Mouse (Mus musculus): ENCODE measurements around the gene Bbip1. TPM values are rescaled to one million over a fixed set of nuclear protein-coding genes. Genes with fewer than 3 reads are reported as not detected.

The Bbip1 gene
- polyA plus RNA-seq, 1 experiment from 2014 or later, result 46.7 TPM

DNA sequence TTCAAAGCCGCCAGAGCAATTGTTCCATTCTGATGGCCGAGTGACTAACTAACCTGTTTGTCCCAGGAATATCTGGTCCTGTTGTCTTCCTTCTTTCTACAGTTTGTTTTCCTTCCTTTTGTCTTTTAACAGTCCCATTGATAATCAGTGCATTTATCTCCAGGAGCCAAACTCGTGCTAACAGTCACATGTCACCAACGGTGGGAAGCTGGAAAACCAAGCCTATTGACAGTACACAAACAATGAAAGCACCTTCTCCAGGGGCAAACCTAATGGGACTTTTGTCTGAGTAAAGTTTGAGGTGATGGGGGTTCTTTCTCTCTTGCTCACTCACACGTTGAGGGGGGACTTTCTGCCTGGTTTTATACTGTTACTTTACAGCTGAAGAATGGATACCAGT lies 54.2 kb downstream of the Bbip1 start:
- Histone ChIP-seq H3K36me3 (ENCODE audit: insufficient read depth, low read length) (no peaks in the 10 kb centered on the region), H3K9ac (replicated peaks; ENCODE audit: low read depth) (no peak overlapping the region), H3K4me2 (replicated peaks; ENCODE audit: low read depth, low read length) (no peak overlapping the region), H3K27me3 (replicated peaks; ENCODE audit: insufficient read depth, low read length) (no peaks in the 10 kb centered on the region), H3K9me3 (ENCODE audit: low read length) (no peaks in the 10 kb centered on the region), H3K27ac (ENCODE audit: low read length) (no peak overlapping the region), H3K4me1 (ENCODE audit: insufficient read depth, low read depth, low read length) (peaks cover 13% of the 10 kb centered on the region; the same call in 1 of the 2 replicates), H3K4me3 (ENCODE audit: low read depth, low read length) (no peak overlapping the region)
- no peak for DNase-seq (ENCODE audit: low spot score)
- ATAC-seq, result no peak
- 49% methylated on average over 5 of the region's 5 CpGs for WGBS
- no peak for TF ChIP-seq EP300 (IDR thresholded peaks at IDR 0.05)

DNA sequence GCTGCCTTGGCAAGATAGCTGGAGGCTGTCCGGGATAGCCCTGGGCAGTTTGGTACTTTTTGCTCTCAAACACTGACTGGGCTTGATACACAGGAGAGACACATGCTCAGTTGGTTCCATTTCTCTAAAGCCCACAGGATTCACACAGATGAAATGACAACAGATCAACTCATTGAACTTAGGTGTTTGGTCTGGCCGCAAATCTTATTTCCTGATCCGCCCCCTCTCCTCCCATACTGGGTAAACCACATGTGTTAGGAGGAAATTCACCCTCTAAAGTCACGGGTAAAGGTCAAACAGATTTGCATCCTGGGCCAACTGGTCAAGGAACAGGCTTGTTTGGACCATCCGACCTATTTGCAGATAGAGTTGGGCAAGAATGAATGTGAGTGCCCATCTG lies 54.9 kb downstream of the Bbip1 start:
- ATAC-seq (no peak), DNase-seq (ENCODE audit: low spot score) (no peak)
- H3K36me3 ChIP-seq (ENCODE audit: insufficient read depth, low read length), result no peaks in the 10 kb centered on the region
- no peak overlapping the region for H3K4me2 ChIP-seq (replicated peaks; ENCODE audit: low read depth, low read length)
- no peak overlapping the region for H3K27ac ChIP-seq (ENCODE audit: low read length)
- peaks cover 9% of the 10 kb centered on the region; the same call in 1 of the 2 replicates for H3K4me1 ChIP-seq (ENCODE audit: insufficient read depth, low read depth, low read length)
- no peak for TF ChIP-seq EP300 (IDR thresholded peaks at IDR 0.05)
- TF ChIP-seq CTCF (IDR thresholded peaks at IDR 0.05), result no peak
- H3K9me3 ChIP-seq (ENCODE audit: low read length), result no peaks in the 10 kb centered on the region
- no peak overlapping the region for H3K4me3 ChIP-seq (ENCODE audit: low read depth, low read length)
- H3K9ac ChIP-seq (replicated peaks; ENCODE audit: low read depth), result no peak overlapping the region
- H3K27me3 ChIP-seq (replicated peaks; ENCODE audit: insufficient read depth, low read length), result no peaks in the 10 kb centered on the region
- 69% methylated on average over 5 of the region's 5 CpGs for WGBS

DNA sequence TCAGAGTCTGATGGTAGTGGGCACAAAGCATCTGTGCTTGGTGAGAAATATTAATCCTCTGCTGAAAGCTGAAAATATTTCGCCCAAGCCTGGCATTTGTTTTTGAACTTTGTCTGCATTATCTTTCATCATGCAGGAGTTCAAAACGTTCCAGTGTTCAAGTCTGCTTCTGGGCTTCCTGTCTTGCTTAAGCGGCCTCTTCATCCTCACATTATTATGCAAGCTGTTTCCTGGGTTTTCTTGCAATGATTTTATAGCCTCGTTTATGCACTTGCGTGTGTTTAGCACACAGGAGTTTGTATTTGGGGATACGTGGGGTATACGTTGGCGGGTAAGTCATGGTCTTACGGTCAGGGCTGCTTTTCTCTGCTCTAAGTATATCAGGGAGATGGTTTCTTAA lies 56.1 kb downstream of the Bbip1 start:
- no peak overlapping the region for H3K4me3 ChIP-seq (ENCODE audit: low read depth, low read length)
- TF ChIP-seq EP300 (IDR thresholded peaks at IDR 0.05) (no peak), CTCF (IDR thresholded peaks at IDR 0.05) (no peak)
- DNase-seq (ENCODE audit: low spot score) (no peak), ATAC-seq (no peak)
- H3K4me2 ChIP-seq (replicated peaks; ENCODE audit: low read depth, low read length), result no peak overlapping the region
- H3K27me3 ChIP-seq (replicated peaks; ENCODE audit: insufficient read depth, low read length), result no peaks in the 10 kb centered on the region
- 68% methylated on average over 9 of the region's 9 CpGs for WGBS
- H3K9ac ChIP-seq (replicated peaks; ENCODE audit: low read depth), result no peak overlapping the region
- H3K27ac ChIP-seq (ENCODE audit: low read length), result no peak overlapping the region
- H3K36me3 ChIP-seq (ENCODE audit: insufficient read depth, low read length), result no peaks in the 10 kb centered on the region
- H3K9me3 ChIP-seq (ENCODE audit: low read length), result no peaks in the 10 kb centered on the region
- H3K4me1 ChIP-seq (ENCODE audit: insufficient read depth, low read depth, low read length), result peaks cover under 1% of the 10 kb centered on the region; the same call in 1 of the 2 replicates

GRCm38 (mm10) chr19:53887822-53888221 lies 56.6 kb downstream of the Bbip1 start:
- no peak overlapping the region for H3K27ac ChIP-seq (ENCODE audit: low read length)
- ATAC-seq (no peak), DNase-seq (ENCODE audit: low spot score) (no peak)
- H3K4me1 ChIP-seq (ENCODE audit: insufficient read depth, low read depth, low read length), result no peaks in the 10 kb centered on the region
- no peaks in the 10 kb centered on the region for H3K27me3 ChIP-seq (replicated peaks; ENCODE audit: insufficient read depth, low read length)
- H3K9me3 ChIP-seq (ENCODE audit: low read length), result no peaks in the 10 kb centered on the region
- H3K9ac ChIP-seq (replicated peaks; ENCODE audit: low read depth), result no peak overlapping the region
- no peak for TF ChIP-seq EP300 (IDR thresholded peaks at IDR 0.05)
- TF ChIP-seq CTCF (IDR thresholded peaks at IDR 0.05), result no peak
- no peak overlapping the region for H3K4me2 ChIP-seq (replicated peaks; ENCODE audit: low read depth, low read length)
- H3K36me3 ChIP-seq (ENCODE audit: insufficient read depth, low read length), result no peaks in the 10 kb centered on the region
- WGBS, result 82% methylated on average over 3 of the region's 3 CpGs
- no peak overlapping the region for H3K4me3 ChIP-seq (ENCODE audit: low read depth, low read length)

- Histone ChIP-seq H3K9me3 (ENCODE audit: low read length) (no peaks in the 10 kb centered on the region), H3K4me1 (ENCODE audit: insufficient read depth, low read depth, low read length) (no peaks in the 10 kb centered on the region), H3K4me2 (replicated peaks; ENCODE audit: low read depth, low read length) (no peak overlapping the region), H3K36me3 (ENCODE audit: insufficient read depth, low read length) (no peaks in the 10 kb centered on the region), H3K27me3 (replicated peaks; ENCODE audit: insufficient read depth, low read length) (no peaks in the 10 kb centered on the region), H3K9ac (replicated peaks; ENCODE audit: low read depth) (no peak overlapping the region), H3K27ac (ENCODE audit: low read length) (no peak overlapping the region), H3K4me3 (ENCODE audit: low read depth, low read length) (no peak overlapping the region)
- no peak for DNase-seq (ENCODE audit: low spot score)
- ATAC-seq, result no peak
- TF ChIP-seq EP300 (IDR thresholded peaks at IDR 0.05), result no peak
- TF ChIP-seq CTCF (IDR thresholded peaks at IDR 0.05), result no peak
- WGBS, result 86% methylated on average over 10 of the region's 10 CpGs
Observed at GRCm38 (mm10) chr19:53886576-53887370, 57.7 kb downstream of the Bbip1 start.

DNA sequence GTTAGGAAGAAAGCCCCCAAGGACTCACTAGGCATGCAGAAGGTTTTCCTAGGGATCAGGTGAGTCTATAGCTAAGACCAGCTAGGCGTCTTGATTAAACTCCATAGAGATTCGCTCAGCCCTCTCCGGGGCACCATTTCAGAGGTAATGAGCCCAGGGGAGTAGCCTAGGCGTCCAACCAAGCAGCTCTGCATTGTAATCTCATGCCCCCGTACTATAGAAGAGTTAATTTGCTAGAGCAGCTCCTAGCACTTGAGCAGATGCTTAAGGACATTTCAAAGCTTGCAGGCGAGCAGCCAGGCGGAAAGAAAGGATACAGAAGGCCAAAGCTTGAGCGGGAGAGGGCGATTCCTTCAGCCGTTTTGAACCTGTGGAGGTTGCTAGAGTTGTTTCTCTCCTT lies 59.0 kb downstream of the Bbip1 start:
- no peak overlapping the region for H3K4me3 ChIP-seq (ENCODE audit: low read depth, low read length)
- WGBS, result 54% methylated on average over 10 of the region's 10 CpGs
- no peak overlapping the region for H3K27ac ChIP-seq (ENCODE audit: low read length)
- H3K9ac ChIP-seq (replicated peaks; ENCODE audit: low read depth), result no peak overlapping the region
- H3K4me2 ChIP-seq (replicated peaks; ENCODE audit: low read depth, low read length), result no peak overlapping the region
- no peaks in the 10 kb centered on the region for H3K36me3 ChIP-seq (ENCODE audit: insufficient read depth, low read length)
- no peaks in the 10 kb centered on the region for H3K4me1 ChIP-seq (ENCODE audit: insufficient read depth, low read depth, low read length)
- TF ChIP-seq CTCF (IDR thresholded peaks at IDR 0.05), result no peak
- no peak for TF ChIP-seq EP300 (IDR thresholded peaks at IDR 0.05)
- DNase-seq (ENCODE audit: low spot score) (no peak), ATAC-seq (no peak)
- H3K27me3 ChIP-seq (replicated peaks; ENCODE audit: insufficient read depth, low read length), result no peaks in the 10 kb centered on the region
- no peaks in the 10 kb centered on the region for H3K9me3 ChIP-seq (ENCODE audit: low read length)

Measured in lung, postnatal 0 days (tissue).